Mouse (Mus musculus): Measurements from ENCODE around the gene Cmklr1. TPM values are rescaled to one million over a fixed set of nuclear protein-coding genes. Genes with fewer than 3 reads are reported as not detected.

Cmklr1 gene
- not detected for polyA plus RNA-seq (2017; shearing (Covaris generic))

GRCm38 (mm10) chr5:113650035-113650865 is at the start of gene Cmklr1:
Gene Cmklr1 (minus strand): TSS chr5:113650426.

Other genes with a start within 250 kb of the Cmklr1 start
- gene Wscd2, start 160.1 kb downstream of the Cmklr1 start, polyA plus RNA-seq (2017; shearing (Covaris generic)) = 0.92 TPM
- gene 1700069L16Rik, start 74.3 kb upstream of the Cmklr1 start, polyA plus RNA-seq (2017; shearing (Covaris generic)) = not detected
- 5.0 TPM for gene Ficd, start 85.4 kb upstream of the Cmklr1 start, polyA plus RNA-seq (2017; shearing (Covaris generic))
- gene Sart3, start 122.1 kb upstream of the Cmklr1 start, polyA plus RNA-seq (2017; shearing (Covaris generic)) = 61.7 TPM
- 92.7 TPM for gene Iscu, start 122.3 kb upstream of the Cmklr1 start, polyA plus RNA-seq (2017; shearing (Covaris generic))
- gene Tmem119, start 150.1 kb upstream of the Cmklr1 start, polyA plus RNA-seq (2017; shearing (Covaris generic)) = not detected
- gene Selplg, start 182.2 kb upstream of the Cmklr1 start, polyA plus RNA-seq (2017; shearing (Covaris generic)) = 886 TPM